9 mouse cellular contexts compared by ENCODE assay signal in the genomic region with DNA sequence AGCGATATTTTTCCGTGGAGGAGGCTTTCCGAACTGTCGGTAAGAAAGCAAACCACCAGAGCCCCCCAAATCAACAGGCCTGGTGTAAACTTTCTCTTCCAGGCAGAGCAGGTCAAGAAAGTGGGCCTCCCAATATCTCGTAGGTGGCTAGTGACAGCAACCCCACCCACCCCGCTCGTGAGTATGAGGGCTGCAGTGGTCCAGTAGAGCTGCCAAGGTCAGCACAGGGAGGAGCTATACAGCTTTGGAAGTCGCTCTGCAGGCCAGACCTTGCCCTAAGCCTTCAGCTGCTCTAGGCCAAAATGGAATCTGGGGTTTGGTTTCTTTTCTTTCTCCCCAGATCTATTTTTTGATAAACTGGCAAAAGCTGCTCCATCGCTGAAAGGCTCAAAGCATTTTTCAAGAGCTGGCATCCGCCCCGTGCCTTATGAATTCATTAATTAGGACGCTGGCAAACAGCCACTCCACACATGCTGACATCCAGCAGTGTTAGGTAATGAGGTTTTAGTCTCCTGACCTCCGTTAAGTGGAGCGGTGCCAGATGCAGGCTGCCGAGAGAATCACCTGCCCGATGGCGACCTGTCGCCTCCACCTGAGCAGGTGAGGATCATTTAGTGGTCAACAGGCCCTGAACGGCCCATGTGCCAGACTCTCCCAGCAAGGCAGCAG. TPM values are rescaled to one million over a fixed set of nuclear protein-coding genes. Genes with fewer than 3 reads are reported as not detected.
DNase-seq lines count a peak whose midpoint lies in the region; ATAC-seq and TF ChIP-seq lines count a peak whose summit lies in the region.
"Had no signal": no experiment of that assay in that cellular context is flagged by ENCODE, and none has a peak within 500 bp of the region (broad histone marks: within the 10 kb centered on the region; RNA-seq: fewer than 3 reads in every experiment).

No protein-coding gene starts in this region.

- TF ChIP-seq POLR2A in kidney, adult 2 months (IDR thresholded peaks at IDR 0.05; ENCODE audit: low read depth, low read length), result no peak

- 50% methylated on average over 19 of the region's 19 CpGs for WGBS in heart, postnatal 0 days
- WGBS in stomach, embryonic 15.5 days, result 54% methylated on average over 19 of the region's 19 CpGs
- 49% methylated on average over 19 of the region's 19 CpGs for WGBS in stomach, postnatal 0 days
- 37% methylated on average over 19 of the region's 19 CpGs for WGBS in kidney, adult 2 months

- no peak for DNase-seq in heart, postnatal 0 days (ENCODE audit: low spot score)
- no peak for DNase-seq in heart, postnatal 10 days
- no peak for DNase-seq in stomach, postnatal 0 days (ENCODE audit: low spot score)
- DNase-seq in kidney, adult 2 months, result peak; percentile 92
- DNase-seq in frontal cortex, postnatal 14 days (ENCODE audit: low spot score in 2 of 2), result no peak
- DNase-seq in gastrocnemius, postnatal 14 days, result no peak

- H3K27me3 ChIP-seq in heart, postnatal 0 days (ENCODE audit: control insufficient read depth, insufficient read depth, low read length), result no peaks in the 10 kb centered on the region
- H3K27me3 ChIP-seq in stomach, embryonic 15.5 days (replicated peaks), result no peaks in the 10 kb centered on the region
- no peaks in the 10 kb centered on the region for H3K27me3 ChIP-seq in stomach, postnatal 0 days (ENCODE audit: control insufficient read depth, insufficient read depth, low read length)
- no peaks in the 10 kb centered on the region for H3K27me3 ChIP-seq in kidney, adult 2 months (replicated peaks; ENCODE audit: control insufficient read depth, insufficient read depth, low read length)
- H3K27me3 ChIP-seq: megakaryocyte, embryonic 14.5 days had no signal

- H3K4me1 ChIP-seq in heart, postnatal 0 days (ENCODE audit: control insufficient read depth, insufficient read depth), result peaks cover 32% of the 10 kb centered on the region
- peaks cover 31% of the 10 kb centered on the region for H3K4me1 ChIP-seq in stomach, embryonic 15.5 days
- H3K4me1 ChIP-seq in stomach, postnatal 0 days (replicated peaks; ENCODE audit: control insufficient read depth, insufficient read depth), result peaks cover 10% of the 10 kb centered on the region
- no peaks in the 10 kb centered on the region for H3K4me1 ChIP-seq in kidney, adult 2 months (ENCODE audit: control insufficient read depth, insufficient read depth, low read length)

- no peaks in the 10 kb centered on the region for H3K36me3 ChIP-seq in heart, postnatal 0 days (replicated peaks; ENCODE audit: control insufficient read depth, insufficient read depth, low read length)
- no peaks in the 10 kb centered on the region for H3K36me3 ChIP-seq in stomach, embryonic 15.5 days
- H3K36me3 ChIP-seq in stomach, postnatal 0 days (ENCODE audit: control insufficient read depth, insufficient read depth, low read length), result no peaks in the 10 kb centered on the region
- H3K36me3 ChIP-seq in kidney, adult 2 months (ENCODE audit: control insufficient read depth, insufficient read depth, low read length), result no peaks in the 10 kb centered on the region

- 0 out of 2 replicates have a peak overlapping the region, but pooled peaks have one; percentile 3 for H3K4me2 ChIP-seq in heart, postnatal 0 days (ENCODE audit: low read depth, low read length)
- H3K4me2 ChIP-seq in stomach, embryonic 15.5 days, result no peak overlapping the region
- H3K4me2 ChIP-seq in stomach, postnatal 0 days (replicated peaks; ENCODE audit: low read depth), result no peak overlapping the region

- H3K9ac ChIP-seq in heart, postnatal 0 days (replicated peaks; ENCODE audit: low read depth, low read length), result no peak overlapping the region
- no peak overlapping the region for H3K9ac ChIP-seq in stomach, embryonic 15.5 days
- H3K9ac ChIP-seq in stomach, postnatal 0 days (ENCODE audit: low read length), result no peak overlapping the region

- no peak for TF ChIP-seq CTCF in heart, postnatal 0 days (IDR thresholded peaks at IDR 0.05; ENCODE audit: low read depth)
- TF ChIP-seq CTCF in stomach, postnatal 0 days (IDR thresholded peaks at IDR 0.05; ENCODE audit: low read depth), result no peak
- no peak for TF ChIP-seq CTCF in kidney, adult 2 months (conservative IDR thresholded peaks at IDR 0.05; ENCODE audit: insufficient read depth, insufficient read length, low read depth, low read length)

- H3K4me3 ChIP-seq in heart, postnatal 0 days (ENCODE audit: low read depth, low read length), result no peak overlapping the region
- no peak overlapping the region for H3K4me3 ChIP-seq in stomach, embryonic 15.5 days (replicated peaks)
- H3K4me3 ChIP-seq in stomach, postnatal 0 days (ENCODE audit: low read depth, low read length), result no peak overlapping the region
- no peak overlapping the region for H3K4me3 ChIP-seq in kidney, adult 2 months (ENCODE audit: insufficient read depth, low read depth, low read length)
- H3K4me3 ChIP-seq: megakaryocyte, embryonic 14.5 days had no signal

- H3K27ac ChIP-seq in heart, postnatal 0 days (ENCODE audit: low read depth), result no peak overlapping the region
- peak overlapping the region; percentile 12; the same call in 1 of the 2 replicates for H3K27ac ChIP-seq in stomach, embryonic 15.5 days
- H3K27ac ChIP-seq in stomach, postnatal 0 days (replicated peaks), result no peak overlapping the region
- H3K27ac ChIP-seq in kidney, adult 2 months (ENCODE audit: insufficient read depth, low read depth, low read length), result no peak overlapping the region

- intact Hi-C loops in heart, postnatal 10 days (cut with DNase I), result no loop called here
- intact Hi-C loops in gastrocnemius, postnatal 14 days (cut with DNase I; ENCODE audit: low total_unique reads), result no loop called here

- ATAC-seq in heart, postnatal 0 days (ENCODE audit: insufficient read depth, low read depth), result no peak
- ATAC-seq in stomach, embryonic 15.5 days (ENCODE audit: insufficient read depth, low FRiP score, low read depth), result no peak; the same call in 1 of the 2 replicates
- no peak for ATAC-seq in stomach, postnatal 0 days (ENCODE audit: low FRiP score, low TSS enrichment)
- no peak for ATAC-seq in megakaryocyte-erythroid progenitor cell, adult 5-6 weeks (replicated peaks; ENCODE audit: low FRiP score, low TSS enrichment, poor library complexity, severe bottlenecking)

- H3K9me3 ChIP-seq in heart, postnatal 0 days (replicated peaks; ENCODE audit: control insufficient read depth, low read length), result no peaks in the 10 kb centered on the region
- H3K9me3 ChIP-seq in stomach, embryonic 15.5 days, result no peaks in the 10 kb centered on the region
- H3K9me3 ChIP-seq in stomach, postnatal 0 days (ENCODE audit: control insufficient read depth, low read length), result no peaks in the 10 kb centered on the region
- H3K9me3 ChIP-seq: megakaryocyte, embryonic 14.5 days had no signal

- no peak for TF ChIP-seq EP300 in heart, postnatal 0 days (IDR thresholded peaks at IDR 0.05; ENCODE audit: low read depth)
- TF ChIP-seq EP300 in stomach, postnatal 0 days (optimal IDR thresholded peaks at IDR 0.05), result no peak

RNA-seq across cellular contexts. Expression of a gene that starts 5.6 kb away (rescaled TPM):
- total RNA-seq in heart, postnatal 0 days (2014; rRNA removed; ENCODE audit: low replicate concordance), result 6.4 and 6.8 TPM in 2 replicates
- 8.2 and 9.9 TPM in 2 replicates for polyA plus RNA-seq in heart, postnatal 0 days (2015; fragmentation: Nextera tagmentation; extraction: Ambion mirVana)
- total RNA-seq in heart, postnatal 10 days (2021), result 10 to 100 TPM; 15.9 to 17.1 TPM
- polyA plus RNA-seq in stomach, embryonic 15.5 days (2015; fragmentation: Nextera tagmentation; extraction: Ambion mirVana), result 13.0 and 14.1 TPM in 2 replicates
- 7.6 and 8.6 TPM in 2 replicates for polyA plus RNA-seq in stomach, postnatal 0 days (2015; fragmentation: Nextera tagmentation; extraction: Ambion mirVana)
- 5.0 TPM in 2 replicates for polyA plus RNA-seq in kidney, adult 2 months (2012; rRNA removed)
- total RNA-seq in megakaryocyte-erythroid progenitor cell, adult 5-6 weeks (2014; fragmentation: Nextera tagmentation), result 20.4 and 22.0 TPM in 2 replicates
- total RNA-seq in megakaryocyte-erythroid progenitor cell, adult 5-6 weeks (2017), result 6.0 and 16.3 TPM in 2 replicates
- total RNA-seq in gastrocnemius, postnatal 14 days (2021), result 1 to 10 TPM; 5.5 to 6.2 TPM

RNA-seq across cellular contexts. Expression of a gene that starts 50.8 kb away (rescaled TPM):
- total RNA-seq in heart, postnatal 0 days (2014; rRNA removed; ENCODE audit: low replicate concordance), result 52.4 and 81.4 TPM in 2 replicates
- polyA plus RNA-seq in heart, postnatal 0 days (2015; fragmentation: Nextera tagmentation; extraction: Ambion mirVana), result 62.7 and 72.9 TPM in 2 replicates
- total RNA-seq in heart, postnatal 10 days (2021), result 10 to 100 TPM; 59.5 to 63.4 TPM
- 95.8 and 97.9 TPM in 2 replicates for polyA plus RNA-seq in stomach, embryonic 15.5 days (2015; fragmentation: Nextera tagmentation; extraction: Ambion mirVana)
- 48.7 and 56.4 TPM in 2 replicates for polyA plus RNA-seq in stomach, postnatal 0 days (2015; fragmentation: Nextera tagmentation; extraction: Ambion mirVana)
- 23.6 and 24.3 TPM in 2 replicates for polyA plus RNA-seq in kidney, adult 2 months (2012; rRNA removed)
- 44.7 and 73.5 TPM in 2 replicates for total RNA-seq in megakaryocyte-erythroid progenitor cell, adult 5-6 weeks (2014; fragmentation: Nextera tagmentation)
- 135 and 166 TPM in 2 replicates for total RNA-seq in megakaryocyte-erythroid progenitor cell, adult 5-6 weeks (2017)
- 10 to 100 TPM; 36.7 to 38.8 TPM for total RNA-seq in gastrocnemius, postnatal 14 days (2021)
